Mouse (Mus musculus) v-Abl transformed pro-B cells (cell line): Measurements from ENCODE around the gene Aspa.

Experiments
- in situ Hi-C, 2 experiments: fragments of 400-800 bp; cut with MboI; formaldehyde crosslinking; loops; one replicate each; pipeline ENCODE4 v1.15.1; 2025; ENCODE audit not compliant: unreplicated experiment in 2 of 2

The Aspa gene

GRCm38 (mm10) chr11:73258664-73259063 lies 70.7 kb downstream of the Aspa start:
- in situ Hi-C loops, result no loop called here

GRCm38 (mm10) chr11:73257362-73257945 lies 71.9 kb downstream of the Aspa start:
- in situ Hi-C loops, result no loop called here
